Mouse (Mus musculus) liver, postnatal 0 days (tissue): ENCODE measurements at regions not wholly inside any gene's neighbourhood (a gene's known extent, or its start where the extent isn't known, plus 50 kb on each side); places are given as distances from the start of the nearest gene placed in this dataset.

ENCODE experiments used
- CTCF ChIP-seq: sonication (generic); IDR thresholded peaks from 2 replicates; pipeline ENCODE4 v1.5.1; 2016; ENCODE audit warnings: antibody characterized with exemption, low read depth
- EP300 ChIP-seq: IDR thresholded peaks from 2 replicates; pipeline ENCODE4 v1.6.1; 2016; ENCODE audit warnings: antibody characterized with exemption, low read depth, mild to moderate bottlenecking

DNA sequence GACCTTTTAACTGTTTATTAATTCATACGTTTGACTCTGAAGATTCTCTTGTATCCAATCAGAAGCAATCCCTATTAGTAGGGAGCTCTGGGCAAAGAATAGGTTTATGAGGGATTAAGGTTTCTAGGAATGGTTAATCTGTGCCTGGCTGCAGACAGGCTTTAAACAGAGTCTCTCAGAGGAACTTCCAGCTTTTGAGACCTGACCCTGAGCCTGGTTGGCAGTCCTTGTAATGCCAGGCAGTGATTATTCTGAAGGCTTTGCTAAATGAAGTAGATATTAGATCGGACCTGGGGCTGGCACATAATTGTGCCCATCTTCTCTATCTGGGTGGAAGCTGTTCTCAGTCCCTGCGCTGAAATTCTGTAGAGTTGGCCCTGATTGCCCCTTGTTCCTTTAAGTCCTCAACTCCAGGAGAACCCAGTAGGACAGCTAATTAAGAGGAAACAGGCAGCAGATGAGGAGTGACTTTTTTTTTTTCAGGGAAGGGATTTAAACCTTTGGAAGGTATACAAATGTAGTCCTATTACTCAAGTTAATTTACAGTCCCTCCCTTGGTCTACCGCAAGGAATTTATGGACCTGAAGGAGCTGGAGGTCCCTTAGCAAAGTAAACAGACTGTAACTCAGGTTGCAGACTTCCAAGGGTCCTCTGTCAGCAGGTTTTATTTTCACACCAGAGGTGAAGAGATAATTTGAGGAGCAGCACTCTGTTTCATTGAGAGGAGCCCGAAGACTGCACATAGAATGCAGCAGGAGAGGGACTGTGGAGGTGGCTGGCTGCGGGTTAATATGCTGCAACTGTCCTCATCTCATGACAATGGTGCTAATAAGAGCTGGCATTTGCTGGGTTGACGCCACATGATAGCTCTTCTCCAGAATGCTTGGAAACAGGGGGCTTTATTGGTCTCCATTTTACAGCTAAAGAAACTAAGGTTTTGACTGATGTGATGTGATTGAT is 595.7 kb downstream of the Bcl11a start:
- no peak for TF ChIP-seq CTCF
- TF ChIP-seq EP300, result no peak
